Mouse (Mus musculus): ENCODE data around the gene Nfia.

The Nfia gene

DNA sequence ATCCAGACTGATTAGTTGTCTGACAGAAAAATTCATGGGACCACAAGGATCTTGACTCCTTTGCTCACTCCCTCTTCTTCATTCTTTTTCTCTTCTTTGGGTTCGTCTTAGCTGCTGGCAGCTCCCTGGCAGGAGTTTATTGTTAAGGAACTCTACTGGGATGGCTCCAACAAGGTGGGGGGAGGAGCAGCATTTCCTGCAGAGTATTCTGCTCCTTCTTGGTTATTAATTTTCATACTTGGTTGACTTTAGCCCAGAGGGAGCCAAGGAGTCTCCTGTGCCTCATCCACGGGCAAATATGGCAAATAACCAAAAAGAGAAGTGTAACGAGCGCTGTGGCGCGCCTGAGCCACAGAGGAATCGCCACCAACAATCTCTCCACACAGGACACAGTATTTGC, 190.3 kb downstream of the Nfia start:
- no peak for DNase-seq

- DNase-seq: no peak
These were observed 191.4 kb downstream of the Nfia start for GRCm38 (mm10) chr4:97963951-97964350.

DNA sequence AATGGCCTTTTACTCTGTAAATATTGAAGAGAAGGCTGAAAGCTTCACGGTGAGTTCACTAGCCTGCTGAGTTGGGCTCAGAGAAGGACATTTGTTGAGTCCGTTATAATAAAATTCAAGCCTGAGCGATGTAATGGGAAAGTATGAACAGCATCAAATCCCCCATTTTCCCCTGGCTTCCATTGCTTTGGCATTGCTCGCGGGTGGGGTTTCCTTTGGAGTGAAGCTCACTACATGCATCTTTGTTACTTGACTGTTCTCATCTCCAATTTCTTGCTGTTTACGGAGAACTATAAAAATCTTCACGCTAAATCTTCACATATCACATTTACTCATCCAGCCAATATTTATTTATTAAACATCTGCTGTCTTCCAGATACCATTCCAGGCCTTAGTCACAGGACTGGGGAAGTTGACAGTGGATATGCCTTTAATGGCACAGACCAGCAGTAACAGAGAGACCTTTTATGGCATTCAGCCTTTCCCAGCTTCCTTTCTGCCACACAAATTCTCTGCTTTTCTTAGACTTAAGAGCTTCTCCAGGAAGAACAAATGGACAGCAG, 196.3 kb downstream of the Nfia start:
- no peak for DNase-seq

DNA sequence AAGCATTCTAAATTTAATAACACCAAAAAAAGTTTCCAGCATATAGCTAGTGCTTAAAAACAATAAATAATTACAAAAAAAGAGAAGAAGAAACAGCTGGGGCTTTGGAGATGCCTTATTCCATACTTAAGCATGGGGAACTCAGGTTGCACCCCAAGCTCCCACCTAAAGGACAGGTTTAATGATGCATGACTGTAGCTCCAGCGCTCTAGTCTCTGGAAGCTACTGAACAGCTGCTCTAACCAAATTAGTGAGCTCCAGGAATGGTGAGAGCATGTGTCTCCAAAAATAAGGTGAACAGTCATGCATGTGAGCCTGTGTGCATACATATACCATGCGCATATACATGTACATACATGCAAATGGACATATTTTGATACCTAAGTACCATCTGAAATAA, 200.5 kb downstream of the Nfia start:
- DNase-seq: no peak

DNA sequence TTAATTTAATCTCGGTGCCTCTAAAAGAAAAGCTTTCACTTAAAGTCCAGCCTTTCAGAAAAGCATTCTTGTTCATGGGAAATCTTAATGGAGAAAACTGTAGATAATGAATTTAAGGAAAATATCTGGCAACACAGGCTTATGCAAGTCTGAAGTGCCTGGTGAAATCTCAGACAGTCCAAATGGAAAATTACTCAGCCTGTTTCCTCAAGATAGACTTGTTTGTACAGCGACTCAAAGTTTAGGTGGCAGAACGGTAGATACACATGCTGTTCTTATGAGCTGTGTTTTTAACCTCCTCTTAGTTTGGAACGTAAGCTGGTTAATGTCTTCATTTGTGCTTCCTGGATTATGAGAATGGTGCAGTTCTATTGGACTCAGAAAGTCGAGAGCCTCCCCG, 201.5 kb downstream of the Nfia start:
- DNase-seq: no peak

DNA sequence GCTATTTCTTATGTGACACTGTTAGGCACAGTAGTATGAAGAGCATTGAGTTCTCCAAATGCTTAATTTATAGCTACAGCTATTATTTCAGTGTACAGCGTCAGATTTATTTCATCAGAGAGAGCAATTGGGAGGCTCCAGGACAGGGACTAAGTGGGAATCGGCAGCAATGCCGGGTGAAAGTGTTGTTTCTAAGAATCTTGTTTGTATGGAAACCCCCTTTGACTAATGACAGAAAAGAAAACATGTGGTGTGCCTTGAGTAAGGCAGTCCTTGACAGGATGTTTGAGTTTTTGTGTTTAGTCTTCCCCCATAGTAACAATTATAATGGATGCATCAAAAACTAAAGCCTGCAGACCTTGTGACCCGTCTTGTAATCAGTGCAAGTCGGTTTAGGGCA, 204.4 kb downstream of the Nfia start:
- DNase-seq: no peak

GRCm38 (mm10) chr4:97984361-97984760, 211.8 kb downstream of the Nfia start:
- no peak for DNase-seq

- DNase-seq: no peak
These were observed 213.7 kb downstream of the Nfia start for GRCm38 (mm10) chr4:97986056-97986734.

DNA sequence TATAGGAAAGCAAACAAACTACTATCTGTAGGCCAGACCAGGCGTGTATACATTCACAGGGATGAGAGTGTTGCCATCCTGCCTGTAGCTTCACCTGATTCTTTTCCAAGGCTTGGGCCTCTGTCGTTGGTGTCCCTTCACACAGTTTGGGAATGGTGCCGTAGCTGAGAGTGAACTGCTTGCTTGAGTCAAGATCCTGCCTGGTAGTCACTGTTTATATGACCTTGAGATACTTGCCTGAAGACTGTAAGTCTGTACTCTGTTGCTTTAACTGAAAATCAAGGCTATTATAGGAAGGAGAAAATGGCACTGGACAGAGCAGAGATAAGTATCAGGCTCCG, 214.2 kb downstream of the Nfia start:
- no peak for DNase-seq

GRCm38 (mm10) chr4:97988703-97989102, 216.2 kb downstream of the Nfia start:
- no peak for DNase-seq

GRCm38 (mm10) chr4:97990431-97990830, 217.9 kb downstream of the Nfia start:
- DNase-seq: no peak

- DNase-seq: no peak
These were observed 218.9 kb downstream of the Nfia start for GRCm38 (mm10) chr4:97991395-97991794.

DNA sequence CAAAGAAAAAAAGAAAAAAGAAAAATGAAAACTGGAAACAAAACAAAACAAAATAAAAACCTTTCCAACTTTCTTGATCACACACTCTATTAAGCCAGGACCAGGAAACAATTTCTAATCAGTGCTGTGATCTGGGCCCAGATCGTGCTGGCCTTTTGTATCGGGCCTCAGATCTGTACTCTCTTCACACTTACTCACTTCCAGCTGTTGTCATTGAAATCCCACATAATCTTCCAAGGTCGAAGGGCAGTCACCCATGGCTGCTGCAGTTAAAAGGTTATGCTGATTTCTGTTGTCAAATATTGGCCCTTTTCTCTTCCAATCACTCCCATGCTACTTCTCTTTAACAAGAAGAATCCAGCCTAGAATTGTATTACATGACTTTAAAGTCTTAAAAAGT, 219.3 kb downstream of the Nfia start:
- DNase-seq: no peak

DNA sequence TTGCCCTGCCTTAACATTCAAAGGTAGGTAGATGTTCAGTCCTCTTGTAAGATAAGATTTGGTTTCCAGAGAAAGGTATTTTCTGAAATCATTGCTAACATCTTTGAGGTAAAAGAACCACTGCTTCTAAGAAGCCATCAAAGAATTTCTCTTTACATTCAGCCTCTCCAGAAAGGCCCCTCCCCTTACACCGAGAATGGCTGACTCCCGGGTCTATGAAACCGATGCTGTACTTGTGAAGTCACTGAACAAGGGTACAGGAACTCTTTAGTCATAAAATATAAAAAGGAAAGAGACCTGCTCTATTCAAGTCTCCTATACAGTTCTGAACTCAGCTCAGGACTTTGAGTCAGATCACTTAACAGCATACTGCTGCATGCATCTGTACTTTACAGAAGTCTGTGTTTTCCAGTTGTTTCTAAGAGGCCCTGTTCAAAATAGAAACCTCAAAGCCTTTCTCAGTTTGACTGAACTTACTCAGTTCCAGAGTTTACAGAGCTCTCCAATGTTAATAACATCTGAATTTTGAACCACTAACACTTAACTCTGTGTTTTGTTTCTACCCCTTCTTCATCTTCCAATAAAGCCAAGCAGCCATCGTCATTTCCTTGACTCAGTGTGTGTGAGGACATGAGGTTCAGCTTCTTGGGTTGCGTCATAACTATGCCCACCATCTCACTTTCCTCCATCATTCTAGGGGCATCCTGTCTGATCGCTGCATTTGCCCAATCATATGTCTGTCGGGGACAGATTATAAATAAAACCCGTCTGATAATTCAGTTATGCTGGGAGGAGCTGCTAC, 223.6 kb downstream of the Nfia start:
- DNase-seq: no peak

DNA sequence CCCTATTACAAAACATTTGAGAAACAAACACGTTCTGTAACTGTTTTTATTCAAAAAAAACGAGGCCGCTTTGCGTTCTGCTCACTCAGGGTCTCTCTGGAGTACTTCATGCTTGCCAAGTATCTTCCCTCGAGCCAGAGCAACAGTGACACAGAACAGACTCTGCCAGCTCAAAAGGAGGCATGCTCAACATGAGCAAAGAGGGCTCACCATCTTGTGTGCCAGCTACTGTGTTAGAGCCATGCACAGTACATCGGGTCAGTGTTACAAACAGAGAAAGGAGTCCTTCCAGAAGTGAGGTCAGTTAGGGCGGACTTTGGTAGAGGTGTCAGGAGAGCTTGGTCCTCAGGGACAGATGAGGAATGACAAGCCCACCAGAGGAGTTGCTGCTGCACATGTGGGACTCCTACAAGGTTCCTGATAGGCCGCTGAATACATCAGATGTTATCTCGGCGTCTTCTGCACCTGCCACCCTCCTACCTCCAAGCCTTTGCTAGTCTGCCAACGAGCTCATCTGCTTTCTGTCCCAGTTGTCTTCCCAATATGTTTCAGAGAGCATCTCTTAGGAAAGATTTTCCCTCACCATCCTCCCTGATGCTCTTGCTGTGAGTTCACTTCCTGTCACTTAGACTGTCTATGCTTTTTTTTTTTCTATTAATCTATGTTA, 224.8 kb downstream of the Nfia start:
- no peak for DNase-seq

DNA sequence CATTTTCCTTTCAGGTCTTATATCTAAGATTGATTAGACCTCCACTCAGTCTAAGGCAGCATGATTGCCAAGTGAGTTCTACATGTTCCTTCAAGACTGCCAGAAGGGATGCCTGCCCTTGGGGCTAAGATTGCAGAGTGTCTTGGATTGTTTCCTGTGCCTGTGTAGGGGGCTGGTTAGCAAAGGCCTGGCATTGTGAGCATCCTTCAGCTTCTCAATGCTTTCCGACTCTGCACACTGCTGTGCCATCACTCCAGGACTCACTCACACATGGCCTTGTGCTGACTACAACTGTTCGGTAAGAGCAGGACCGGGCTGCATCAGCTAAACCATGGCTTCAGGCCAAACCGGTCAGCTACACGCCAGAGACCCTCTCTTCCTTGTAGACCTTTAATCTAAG, 229.7 kb downstream of the Nfia start:
- DNase-seq: peak; percentile 24

DNA sequence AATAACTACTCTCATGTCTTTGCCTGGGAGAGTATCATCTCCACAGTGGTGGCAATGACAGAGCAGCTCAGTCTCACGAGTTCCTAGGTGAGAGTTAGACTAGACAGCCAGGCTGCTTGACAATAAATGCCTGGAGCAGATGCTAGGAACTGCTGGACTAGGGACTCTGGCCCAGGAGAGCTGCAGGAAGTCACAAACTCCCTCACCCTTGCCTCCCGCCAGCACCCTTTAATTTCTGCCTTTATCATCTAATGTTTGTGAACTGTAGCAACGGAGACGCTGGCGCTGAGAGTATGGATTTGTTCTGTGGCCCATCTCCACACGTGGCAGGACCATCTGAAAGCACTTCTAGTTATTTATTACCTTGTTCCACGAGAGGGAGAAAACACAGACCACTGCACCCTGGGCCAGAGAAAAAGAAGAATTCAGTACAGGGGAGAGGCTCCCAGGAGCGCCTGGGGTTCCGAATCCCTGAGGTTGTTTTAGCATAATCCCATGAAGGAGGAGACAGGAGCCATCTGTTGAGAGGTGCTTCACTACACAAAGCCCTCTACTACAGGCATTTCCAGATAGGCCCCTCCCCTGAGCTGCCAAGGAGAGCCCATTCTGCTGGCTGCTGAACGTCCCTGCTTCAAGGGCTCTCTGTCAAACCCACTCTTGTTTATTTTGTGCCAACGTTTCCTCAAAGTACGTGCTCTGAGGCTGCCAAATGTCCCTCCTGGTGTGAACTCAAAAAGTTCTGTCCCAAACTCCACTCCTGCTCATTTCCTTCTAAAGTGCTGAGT, 231.0 kb downstream of the Nfia start:
- DNase-seq: peak; percentile 35

DNA sequence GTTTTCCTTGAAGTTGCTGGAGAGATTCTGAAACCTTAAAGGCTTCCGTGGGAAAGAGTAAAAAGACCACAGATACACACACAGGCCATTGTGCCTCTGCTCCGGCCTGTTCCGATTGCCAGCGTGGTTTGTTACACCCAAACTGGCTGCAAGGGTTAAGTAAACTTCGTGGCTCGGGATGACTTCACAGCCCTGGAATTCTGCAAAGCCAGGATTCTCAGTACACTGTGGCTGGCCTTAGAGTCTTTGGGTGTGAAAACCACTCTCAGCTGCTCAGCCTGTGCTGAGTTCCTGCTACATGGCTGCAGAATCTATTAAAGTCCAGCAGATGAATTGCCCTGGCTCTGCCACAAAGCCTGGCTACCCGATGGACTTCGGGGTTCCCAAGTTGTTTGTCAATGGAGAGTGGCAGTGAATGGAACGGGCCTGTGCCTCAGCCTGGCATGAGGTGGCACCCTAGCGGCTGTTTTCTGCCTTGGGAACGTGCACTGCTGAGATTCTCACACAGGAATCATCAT, 231.6 kb downstream of the Nfia start:
- peak; percentile 68 for DNase-seq

DNA sequence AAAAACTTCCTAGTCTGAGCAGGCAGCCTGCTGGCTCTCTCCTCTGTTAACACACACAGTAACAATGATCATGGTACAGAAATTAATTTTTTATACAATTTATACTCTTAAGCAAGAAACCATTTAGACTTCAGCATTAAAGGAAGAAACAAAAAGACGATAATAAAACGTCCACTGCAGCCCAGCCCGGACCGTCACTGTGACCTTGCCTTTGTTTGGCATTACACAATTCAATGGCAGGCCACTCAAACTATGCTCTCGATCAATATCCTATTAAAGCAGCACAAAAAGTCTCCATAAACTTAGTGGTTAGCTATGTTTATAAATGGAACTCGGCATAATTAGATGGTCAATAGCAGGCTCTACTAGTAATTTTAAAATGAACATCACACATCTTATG, 232.5 kb downstream of the Nfia start:
- no peak for DNase-seq

GRCm38 (mm10) chr4:98008814-98009368, 236.4 kb downstream of the Nfia start:
- DNase-seq: no peak

GRCm38 (mm10) chr4:98009966-98010365, 237.4 kb downstream of the Nfia start:
- no peak for DNase-seq

- no peak for DNase-seq
These were observed 247.3 kb downstream of the Nfia start for GRCm38 (mm10) chr4:98019811-98020210.

Data from kidney, postnatal 10 days (tissue).